Mouse (Mus musculus) midbrain, embryonic 15.5 days (tissue): ENCODE data around the gene Pnn. TPM values are rescaled to one million over a fixed set of nuclear protein-coding genes. Genes with fewer than 3 reads are reported as not detected.

ENCODE experiments used
- ATAC-seq: fragments of 200-750 bp; cut with Nextera tagmentation; replicated peaks from 2 replicates; pipeline ENCODE4 v1.8.0; 2017; ENCODE audit warnings: moderate TSS enrichment
- H3K27ac ChIP-seq: fragments of 300-500 bp; sonication (generic); 2 replicates; pipeline ENCODE4 v1.5.1; 2015; ENCODE audit warnings: mild to moderate bottlenecking, inconsistent platforms
- H3K27me3 ChIP-seq: fragments of 300-500 bp; sonication (generic); replicated peaks from 2 replicates; pipeline ENCODE4 v1.6.1; 2015; ENCODE audit warnings: inconsistent platforms
- H3K36me3 ChIP-seq: fragments of 300-500 bp; sonication (generic); replicated peaks from 2 replicates; pipeline ENCODE4 v1.6.1; 2015; ENCODE audit warnings: inconsistent platforms
- H3K4me1 ChIP-seq: fragments of 300-500 bp; sonication (generic); 2 replicates; pipeline ENCODE4 v1.6.1; 2015; ENCODE audit warnings: inconsistent platforms
- H3K4me2 ChIP-seq: fragments of 300-500 bp; sonication (generic); 2 replicates; pipeline ENCODE4 v1.6.1; 2015; ENCODE audit warnings: inconsistent platforms, mild to moderate bottlenecking, moderate library complexity
- H3K4me3 ChIP-seq: fragments of 300-500 bp; sonication (generic); 2 replicates; pipeline ENCODE4 v1.5.1; 2015; ENCODE audit warnings: mild to moderate bottlenecking, inconsistent platforms
- H3K9ac ChIP-seq: fragments of 300-500 bp; sonication (generic); 2 replicates; pipeline ENCODE4 v1.6.1; 2015; ENCODE audit warnings: mild to moderate bottlenecking, inconsistent platforms
- H3K9me3 ChIP-seq: fragments of 300-500 bp; sonication (generic); 2 replicates; pipeline ENCODE4 v1.6.1; 2016; ENCODE audit warnings: inconsistent platforms
- WGBS: fragments of 180-500 bp; shearing (Covaris S2); methylation state at CpG from one replicate; pipeline ENCODE4 v1.1.7; 2015; ENCODE audit warnings: mixed read lengths; 5-methylcytosine and 5-hydroxymethylcytosine counted together
- polyA plus RNA-seq: library from polyadenylated mRNA; unstranded; fragments of >200 nt; fragmentation: Nextera tagmentation; extraction: Ambion mirVana; gene quantifications from 2 replicates; pipeline ENCODE4 v1.2.1, GENCODE M21; 2015

The Pnn gene
- 87.4 and 94.8 TPM in 2 replicates for polyA plus RNA-seq

- Histone ChIP-seq H3K27ac (peak within 1 kb of the TSS; percentile 94), H3K9ac (peak within 1 kb of the TSS; percentile 95), H3K4me2 (peak within 1 kb of the TSS; percentile 74), H3K27me3 (no peaks in the 10 kb centered on the region), H3K4me1 (peaks cover 12% of the 10 kb centered on the region), H3K9me3 (no peaks in the 10 kb centered on the region), H3K36me3 (peaks cover 30% of the 10 kb centered on the region), H3K4me3 (peak within 1 kb of the TSS; percentile 94)
- WGBS: 0% methylated on average over 43 of the region's 43 CpGs
- peak; percentile 99 for ATAC-seq
These were observed at the start of gene Pnn for GRCm38 (mm10) chr12:59066448-59067077. Gene Pnn (plus strand): TSS chr12:59066884.

GRCm38 (mm10) chr12:59017970-59018369 is 48.7 kb upstream of the Pnn start:
- Histone ChIP-seq H3K4me1 (peaks cover 5% of the 10 kb centered on the region; the same call in 1 of the 2 replicates), H3K4me2 (no peak overlapping the region), H3K27me3 (no peaks in the 10 kb centered on the region), H3K27ac (no peak overlapping the region), H3K4me3 (no peak overlapping the region), H3K9ac (no peak overlapping the region), H3K36me3 (peaks cover 3% of the 10 kb centered on the region; the same call in 1 of the 2 replicates), H3K9me3 (no peaks in the 10 kb centered on the region)
- no peak for ATAC-seq
- WGBS: 92% methylated on average over 8 of the region's 8 CpGs

GRCm38 (mm10) chr12:59019891-59020290 is 46.8 kb upstream of the Pnn start:
- H3K9me3 ChIP-seq: no peaks in the 10 kb centered on the region
- no peak for ATAC-seq
- H3K4me2 ChIP-seq: no peak overlapping the region
- H3K27me3 ChIP-seq: no peaks in the 10 kb centered on the region
- H3K4me3 ChIP-seq: no peak overlapping the region
- peaks cover 3% of the 10 kb centered on the region; the same call in 1 of the 2 replicates for H3K36me3 ChIP-seq
- no peak overlapping the region for H3K9ac ChIP-seq
- no peak overlapping the region for H3K27ac ChIP-seq
- no peaks in the 10 kb centered on the region for H3K4me1 ChIP-seq
- WGBS: 90% methylated on average over 2 of the region's 2 CpGs

GRCm38 (mm10) chr12:59021306-59021705 is 45.4 kb upstream of the Pnn start:
- Histone ChIP-seq H3K9me3 (no peaks in the 10 kb centered on the region), H3K27ac (no peak overlapping the region), H3K4me3 (no peak overlapping the region), H3K36me3 (peaks cover 3% of the 10 kb centered on the region; the same call in 1 of the 2 replicates), H3K4me1 (no peaks in the 10 kb centered on the region), H3K4me2 (no peak overlapping the region), H3K27me3 (no peaks in the 10 kb centered on the region), H3K9ac (no peak overlapping the region)
- 99% methylated on average over 4 of the region's 4 CpGs for WGBS
- no peak for ATAC-seq

GRCm38 (mm10) chr12:59032101-59032500 is 34.6 kb upstream of the Pnn start:
- WGBS: 74% methylated on average over 5 of the region's 5 CpGs
- Histone ChIP-seq H3K9ac (no peak overlapping the region), H3K4me3 (no peak overlapping the region), H3K4me1 (no peaks in the 10 kb centered on the region), H3K27me3 (no peaks in the 10 kb centered on the region), H3K9me3 (no peaks in the 10 kb centered on the region), H3K36me3 (peaks cover 2% of the 10 kb centered on the region; the same call in 1 of the 2 replicates), H3K27ac (no peak overlapping the region), H3K4me2 (no peak overlapping the region)
- no peak for ATAC-seq

- Histone ChIP-seq H3K9ac (no peak overlapping the region), H3K4me3 (no peak overlapping the region), H3K9me3 (no peaks in the 10 kb centered on the region), H3K36me3 (peaks cover 5% of the 10 kb centered on the region; the same call in 1 of the 2 replicates), H3K4me2 (peak overlapping the region; percentile 33; the same call in 1 of the 2 replicates), H3K27ac (no peak overlapping the region), H3K4me1 (0 out of 2 replicates have a peak, but pooled peaks cover 6% of the 10 kb centered on the region), H3K27me3 (no peaks in the 10 kb centered on the region)
- ATAC-seq: 0 out of 2 replicates have a peak, but pooled peaks have one; percentile 9
- WGBS: 71% methylated on average over 10 of the region's 10 CpGs
These were observed 27.3 kb upstream of the Pnn start for GRCm38 (mm10) chr12:59039162-59039970.

GRCm38 (mm10) chr12:59039971-59040844 is 26.5 kb upstream of the Pnn start:
- 5% methylated on average over 23 of the region's 23 CpGs for WGBS
- Histone ChIP-seq H3K4me2 (peak overlapping the region; percentile 33), H3K9me3 (no peaks in the 10 kb centered on the region), H3K27me3 (no peaks in the 10 kb centered on the region), H3K27ac (peak overlapping the region; percentile 60), H3K36me3 (peaks cover 7% of the 10 kb centered on the region; the same call in 1 of the 2 replicates), H3K9ac (no peak overlapping the region), H3K4me1 (0 out of 2 replicates have a peak, but pooled peaks cover 6% of the 10 kb centered on the region), H3K4me3 (0 out of 2 replicates have a peak overlapping the region, but pooled peaks have one; percentile 15)
- ATAC-seq: peak; percentile 82

GRCm38 (mm10) chr12:59040851-59041250 is 25.8 kb upstream of the Pnn start:
- 0 out of 2 replicates have a peak, but pooled peaks cover 6% of the 10 kb centered on the region for H3K4me1 ChIP-seq
- H3K27ac ChIP-seq: no peak overlapping the region
- H3K9ac ChIP-seq: no peak overlapping the region
- H3K27me3 ChIP-seq: no peaks in the 10 kb centered on the region
- no peak overlapping the region for H3K4me3 ChIP-seq
- WGBS: 36% methylated on average over 7 of the region's 7 CpGs
- H3K36me3 ChIP-seq: peaks cover 10% of the 10 kb centered on the region; the same call in 1 of the 2 replicates
- peak; percentile 65; the same call in 1 of the 2 replicates for ATAC-seq
- no peaks in the 10 kb centered on the region for H3K9me3 ChIP-seq
- no peak overlapping the region for H3K4me2 ChIP-seq

- no peaks in the 10 kb centered on the region for H3K9me3 ChIP-seq
- H3K4me2 ChIP-seq: no peak overlapping the region
- H3K27me3 ChIP-seq: no peaks in the 10 kb centered on the region
- no peak overlapping the region for H3K27ac ChIP-seq
- WGBS: 96% methylated on average over 3 of the region's 3 CpGs
- H3K4me1 ChIP-seq: no peaks in the 10 kb centered on the region
- H3K9ac ChIP-seq: no peak overlapping the region
- peaks cover 15% of the 10 kb centered on the region; the same call in 1 of the 2 replicates for H3K36me3 ChIP-seq
- H3K4me3 ChIP-seq: no peak overlapping the region
- ATAC-seq: no peak
These were observed 14.2 kb upstream of the Pnn start for GRCm38 (mm10) chr12:59052470-59052869.

GRCm38 (mm10) chr12:59053166-59053565 is 13.5 kb upstream of the Pnn start:
- ATAC-seq: no peak
- Histone ChIP-seq H3K4me2 (no peak overlapping the region), H3K9ac (no peak overlapping the region), H3K4me3 (no peak overlapping the region), H3K27me3 (no peaks in the 10 kb centered on the region), H3K27ac (no peak overlapping the region), H3K36me3 (peaks cover 14% of the 10 kb centered on the region; the same call in 1 of the 2 replicates), H3K4me1 (peaks cover 4% of the 10 kb centered on the region; the same call in 1 of the 2 replicates), H3K9me3 (no peaks in the 10 kb centered on the region)
- 90% methylated on average over 5 of the region's 5 CpGs for WGBS

- Histone ChIP-seq H3K9ac (no peak overlapping the region), H3K4me2 (no peak overlapping the region), H3K4me1 (peaks cover 12% of the 10 kb centered on the region), H3K36me3 (peaks cover 11% of the 10 kb centered on the region; the same call in 1 of the 2 replicates), H3K27ac (no peak overlapping the region), H3K9me3 (no peaks in the 10 kb centered on the region), H3K27me3 (no peaks in the 10 kb centered on the region), H3K4me3 (no peak overlapping the region)
- no peak for ATAC-seq
These were observed 12.7 kb upstream of the Pnn start for GRCm38 (mm10) chr12:59053976-59054375.
